Mouse (Mus musculus) embryonic stem cell, embryonic (primary cell): ENCODE results near the gene Adssl1.

ENCODE experiments used
- CTCF ChIA-PET, 4 experiments: fragments of 300-600 bp in 2 of 4; fragments of 350-600 bp in 2 of 4; sonication (Branson Sonifier 250); formaldehyde crosslinking; loops; one replicate each; lab custom pipeline; 2022; ENCODE audit warnings: inconsistent platforms in 2 of 4; lab: Charles Lee
- POLR2A ChIA-PET, 4 experiments: fragments of 300-600 bp in 2 of 4; fragments of 350-600 bp in 2 of 4; sonication (Branson Sonifier 250); formaldehyde crosslinking; loops; one replicate each; lab custom pipeline; 2022; ENCODE audit warnings: antibody characterized with exemption in 4 of 4, inconsistent platforms in 1 of 4; lab: Charles Lee

Gene Adssl1

DNA sequence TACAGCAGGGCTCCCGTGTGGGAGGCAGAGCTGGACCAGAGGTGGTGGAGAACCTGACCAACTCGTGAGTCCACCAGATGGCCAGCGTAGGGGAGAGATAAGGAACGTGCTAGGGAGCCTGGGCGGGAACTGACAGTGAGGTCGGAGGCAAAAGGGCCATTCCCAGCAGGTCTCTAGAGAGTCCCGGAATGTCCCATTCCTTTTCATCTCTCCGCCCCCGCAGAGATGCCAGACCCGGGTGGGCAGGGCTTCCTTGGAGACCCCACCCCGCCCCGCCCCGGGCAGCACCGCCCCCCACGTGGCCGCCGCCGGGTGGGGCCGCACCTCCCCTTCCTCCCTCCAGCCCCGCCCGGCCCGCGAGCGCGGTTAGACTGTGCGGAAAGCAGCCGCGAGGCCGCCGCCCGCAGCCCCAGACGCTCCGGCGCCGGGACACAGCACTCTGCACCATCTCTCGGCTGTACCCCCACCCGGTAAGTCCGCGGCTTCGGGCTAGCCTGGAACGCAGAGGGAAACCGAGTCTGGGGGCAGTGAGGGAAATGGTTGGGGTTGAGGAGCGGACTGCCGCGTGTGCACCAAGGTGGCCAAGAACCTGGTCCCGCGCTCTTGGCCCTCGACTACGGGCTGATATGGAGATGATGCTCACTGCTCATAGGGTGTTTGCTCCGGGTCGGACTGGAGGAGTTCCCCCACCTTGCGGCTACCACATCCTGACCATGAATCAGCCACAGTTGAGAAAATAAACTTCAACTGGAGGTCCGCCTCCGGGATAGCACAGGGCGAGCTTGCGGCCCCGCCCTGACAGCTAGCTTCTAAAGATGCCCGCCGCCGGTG lies 31.2 kb upstream of the Adssl1 start, which contains the start of gene Inf2:
Gene Inf2 (plus strand): TSS at position 359 of the 831 bp plus-strand sequence.
- POLR2A ChIA-PET = interaction anchor here in 3 of 4 experiments (0.7 to 6.6 kb wide), 25 partner anchors 10 to 472 kb away, joined by 3 to 45 read pairs (median 5); partner anchors contain the start of genes Adssl1 (in 1 of the 3), Cep170b (in 1 of the 3) and Kif26a (in 1 of the 3)
- CTCF ChIA-PET = interaction anchor here (0.6 to 3.8 kb wide), 15 partner anchors 11 to 901 kb away, joined by 3 to 19 read pairs (median 4); no protein-coding TSS in a partner anchor

GRCm38 (mm10) chr12:112589491-112590191 lies 30.2 kb upstream of the Adssl1 start:
- ChIA-PET POLR2A (interaction anchor here in 3 of 4 experiments (0.8 to 6.6 kb wide), 18 partner anchors 9 to 473 kb away, joined by 3 to 45 read pairs (median 6); partner anchors contain the start of genes Cep170b (in 1 of the 3) and Siva1 (in 1 of the 3)), CTCF (interaction anchor here (0.6 to 3.9 kb wide), 12 partner anchors 10 to 38 kb away, joined by 3 to 19 read pairs (median 6); no protein-coding TSS in a partner anchor)

- CTCF ChIA-PET = interaction anchor here in 3 of 4 experiments (0.7 to 3.9 kb wide), 10 partner anchors 12 to 39 kb away, joined by 3 to 19 read pairs (median 4); no protein-coding TSS in a partner anchor
- POLR2A ChIA-PET = interaction anchor here in 2 of 4 experiments (1.0 to 6.6 kb wide), 8 partner anchors 8 to 54 kb away, joined by 3 to 45 read pairs (median 8); partner anchors contain the start of gene Siva1 (in 1 of the 2)
Observed at GRCm38 (mm10) chr12:112590566-112591239, 29.1 kb upstream of the Adssl1 start.

GRCm38 (mm10) chr12:112591240-112591639 lies 28.6 kb upstream of the Adssl1 start:
- ChIA-PET CTCF (interaction anchor here in 3 of 4 experiments (0.6 to 3.9 kb wide), 7 partner anchors 12 to 40 kb away, joined by 3 to 19 read pairs (median 4); no protein-coding TSS in a partner anchor), POLR2A (interaction anchor here in 2 of 4 experiments (1.0 to 6.6 kb wide), 7 partner anchors 8 to 39 kb away, joined by 3 to 45 read pairs (median 8); no protein-coding TSS in a partner anchor)

DNA sequence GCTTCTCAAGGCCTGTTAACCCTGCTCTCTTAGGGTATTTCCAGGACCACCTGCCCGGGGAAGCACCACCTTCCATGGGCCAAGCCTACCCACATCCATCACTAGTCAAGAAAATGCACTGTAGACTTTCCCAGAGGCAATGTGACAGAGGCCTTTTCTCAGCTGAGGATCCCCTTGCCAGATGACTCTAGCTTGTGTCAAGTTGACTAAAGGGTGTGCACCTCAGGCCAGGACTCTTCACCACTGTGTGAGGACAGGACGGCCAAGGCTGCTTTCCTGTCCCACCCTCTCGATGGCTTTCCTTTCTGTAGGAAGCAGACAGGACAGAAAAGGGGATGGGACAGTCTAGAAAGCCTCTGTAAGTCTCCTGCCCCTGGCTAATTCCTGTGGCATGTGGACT lies 28.1 kb upstream of the Adssl1 start:
- ChIA-PET CTCF (interaction anchor here in 3 of 4 experiments (0.6 to 3.9 kb wide), 4 partner anchors 14 to 40 kb away, joined by 3 to 15 read pairs (median 8); no protein-coding TSS in a partner anchor), POLR2A (interaction anchor here in 2 of 4 experiments (1.1 to 3.3 kb wide), 4 partner anchors 17 to 40 kb away, joined by 3 to 9 read pairs (median 6); no protein-coding TSS in a partner anchor)

DNA sequence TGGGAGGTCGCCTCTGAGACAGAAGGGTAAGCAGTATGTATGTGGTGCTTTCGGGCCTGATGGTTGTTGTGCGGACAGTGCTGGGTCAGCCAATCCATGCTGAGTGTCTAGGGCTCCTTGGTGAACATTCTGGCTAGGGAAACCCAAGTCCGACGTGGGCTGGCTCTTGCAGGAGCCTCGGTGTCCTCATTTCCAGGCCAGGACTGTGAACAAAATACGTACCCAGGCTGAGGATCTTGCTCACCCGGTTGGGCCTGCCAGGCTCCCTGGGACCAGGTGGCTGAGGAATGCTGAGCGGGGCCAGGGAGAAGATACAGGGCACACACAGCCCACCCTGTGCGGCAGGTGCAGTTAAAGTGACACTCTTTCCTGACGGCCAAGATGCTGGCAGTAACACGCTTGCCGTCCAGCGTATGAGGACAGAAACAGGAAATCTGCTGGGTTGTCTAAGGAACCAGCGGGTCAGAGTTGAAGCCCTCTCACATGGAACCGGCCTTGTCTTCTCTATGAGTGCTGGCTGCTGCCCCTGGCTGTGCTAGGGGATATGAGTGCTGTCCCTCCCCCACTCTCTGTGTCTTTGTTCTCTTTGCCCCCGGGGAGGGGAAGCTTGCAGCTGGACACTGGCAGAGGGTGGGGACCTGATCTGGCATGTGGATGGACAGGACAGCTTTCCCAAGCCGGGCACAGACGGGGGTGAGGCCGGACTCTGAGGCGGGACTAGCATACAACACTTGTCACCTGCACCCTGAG lies 26.7 kb upstream of the Adssl1 start:
- ChIA-PET POLR2A (interaction anchor here in 2 of 4 experiments (1.2 to 9.1 kb wide), 6 partner anchors 15 to 41 kb away, joined by 3 to 85 read pairs (median 9); no protein-coding TSS in a partner anchor), CTCF (interaction anchor here in 3 of 4 experiments (0.5 to 3.9 kb wide), 5 partner anchors 12 to 1348 kb away, joined by 3 to 18 read pairs (median 10); no protein-coding TSS in a partner anchor)

- ChIA-PET CTCF (interaction anchor here (0.5 to 3.4 kb wide), 10 partner anchors 11 to 81 kb away, joined by 3 to 18 read pairs (median 6); no protein-coding TSS in a partner anchor), POLR2A (interaction anchor here in 3 of 4 experiments (0.6 to 9.1 kb wide), 16 partner anchors 8 to 154 kb away, joined by 3 to 85 read pairs (median 6); partner anchors contain the start of gene Adssl1 (in 1 of the 3))
Observed at GRCm38 (mm10) chr12:112593951-112594915, 25.6 kb upstream of the Adssl1 start.

- CTCF ChIA-PET = interaction anchor here (0.5 to 3.4 kb wide), 13 partner anchors 11 to 363 kb away, joined by 3 to 18 read pairs (median 4); no protein-coding TSS in a partner anchor
- POLR2A ChIA-PET = interaction anchor here in 3 of 4 experiments (0.6 to 9.1 kb wide), 20 partner anchors 8 to 199 kb away, joined by 3 to 85 read pairs (median 5); partner anchors contain the start of genes Adssl1 (in 1 of the 3) and Siva1 (in 1 of the 3)
Observed at GRCm38 (mm10) chr12:112594989-112595388, 24.9 kb upstream of the Adssl1 start.

GRCm38 (mm10) chr12:112595626-112596025 lies 24.2 kb upstream of the Adssl1 start:
- CTCF ChIA-PET = interaction anchor here (0.5 to 3.4 kb wide), 13 partner anchors 10 to 363 kb away, joined by 3 to 18 read pairs (median 4); no protein-coding TSS in a partner anchor
- POLR2A ChIA-PET = interaction anchor here in 3 of 4 experiments (0.6 to 9.1 kb wide), 16 partner anchors 8 to 198 kb away, joined by 3 to 85 read pairs (median 8); partner anchors contain the start of gene Siva1 (in 1 of the 3)

- ChIA-PET POLR2A (interaction anchor here in 2 of 4 experiments (0.7 to 9.1 kb wide), 9 partner anchors 10 to 585 kb away, joined by 3 to 85 read pairs (median 12); partner anchors contain the start of gene Siva1 (in 1 of the 2)), CTCF (interaction anchor here (0.7 to 3.4 kb wide), 9 partner anchors 9 to 1302 kb away, joined by 3 to 18 read pairs (median 4); no protein-coding TSS in a partner anchor)
Observed at GRCm38 (mm10) chr12:112596454-112596853, 23.4 kb upstream of the Adssl1 start.

DNA sequence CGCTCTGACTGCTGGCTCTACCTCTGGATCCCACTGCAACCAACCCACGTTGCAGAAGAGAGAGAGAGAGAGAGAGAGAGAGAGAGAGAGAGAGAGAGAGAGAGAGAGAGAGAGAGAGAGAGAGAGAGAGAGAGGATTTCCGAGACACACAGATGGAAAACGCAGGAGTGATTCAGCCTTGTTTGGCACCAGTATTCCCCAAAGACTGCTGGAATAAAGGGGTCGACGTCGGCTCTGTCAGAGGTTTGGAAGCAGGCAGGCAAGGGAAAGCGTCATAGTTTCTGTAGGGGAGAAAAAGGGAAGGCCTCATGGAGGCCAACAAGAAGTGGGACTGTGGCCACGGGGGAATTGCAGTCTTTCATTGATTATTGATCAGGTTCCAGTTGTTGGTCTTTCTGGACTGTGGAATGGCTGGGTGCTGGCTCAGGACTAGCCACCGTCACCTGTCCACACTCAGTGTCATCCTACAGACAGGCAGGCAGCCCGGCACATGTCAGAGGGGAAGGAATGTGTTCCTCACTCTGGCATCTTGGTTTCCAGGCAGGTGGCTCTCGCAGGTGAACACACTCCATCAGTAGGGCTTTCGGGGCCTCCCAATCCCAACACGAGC lies 22.8 kb upstream of the Adssl1 start:
- CTCF ChIA-PET = interaction anchor here in 3 of 4 experiments (0.7 to 3.5 kb wide), 10 partner anchors 8 to 1301 kb away, joined by 3 to 23 read pairs (median 4); no protein-coding TSS in a partner anchor
- POLR2A ChIA-PET = interaction anchor here in 3 of 4 experiments (0.7 to 9.1 kb wide), 11 partner anchors 9 to 586 kb away, joined by 3 to 85 read pairs (median 11); partner anchors contain the start of genes Inf2 (in 1 of the 3) and Siva1 (in 1 of the 3)

DNA sequence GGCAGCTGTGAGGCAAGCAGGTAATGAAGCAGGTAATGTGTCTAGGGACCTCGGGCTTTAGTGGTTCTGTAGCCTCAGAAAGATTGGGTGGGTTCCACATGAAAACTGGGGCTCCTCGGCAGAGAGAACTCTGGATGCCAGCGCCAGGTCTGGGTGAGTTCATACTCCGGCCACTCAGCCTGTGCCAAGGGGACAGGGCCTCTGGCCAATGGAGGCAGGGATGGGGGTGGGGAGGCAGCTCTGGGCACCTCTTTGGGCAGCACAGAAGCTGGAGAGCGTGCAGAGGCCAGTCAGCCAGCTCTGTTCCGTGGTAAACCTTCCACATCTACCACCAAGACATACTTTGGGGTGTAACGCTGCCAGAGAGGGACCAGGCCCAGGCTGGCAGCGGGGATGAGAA lies 22.2 kb upstream of the Adssl1 start:
- ChIA-PET POLR2A (interaction anchor here in 3 of 4 experiments (1.1 to 9.1 kb wide), 16 partner anchors 8 to 52 kb away, joined by 3 to 85 read pairs (median 8); partner anchors contain the start of genes Inf2 (in 2 of the 3) and Siva1 (in 1 of the 3)), CTCF (interaction anchor here in 3 of 4 experiments (1.0 to 3.5 kb wide), 8 partner anchors 20 to 46 kb away, joined by 3 to 23 read pairs (median 5); no protein-coding TSS in a partner anchor)

DNA sequence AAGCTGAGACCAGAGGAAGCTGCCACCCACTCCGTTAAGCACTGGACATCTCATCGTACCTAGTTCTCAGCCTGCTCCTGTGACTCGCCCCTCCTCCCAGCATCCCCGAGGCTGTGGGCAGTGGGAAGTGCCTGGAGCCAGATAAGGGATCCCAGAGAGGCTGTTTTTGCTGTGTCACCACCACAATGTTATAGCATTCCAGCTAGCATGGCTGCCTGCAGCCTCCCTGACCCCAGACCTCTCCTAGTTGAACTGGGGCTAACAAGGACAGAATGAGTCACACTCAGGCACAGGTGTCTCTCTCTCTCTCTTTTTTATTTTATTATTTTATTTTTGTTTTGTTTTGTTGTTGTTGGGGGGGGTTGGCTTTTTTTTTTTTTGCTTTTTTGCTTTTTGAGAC lies 20.6 kb upstream of the Adssl1 start:
- POLR2A ChIA-PET = interaction anchor here in 2 of 4 experiments (0.7 to 9.1 kb wide), 21 partner anchors 9 to 415 kb away, joined by 3 to 85 read pairs (median 4); partner anchors contain the start of genes Inf2 (in 2 of the 2) and Siva1 (in 1 of the 2)
- CTCF ChIA-PET = interaction anchor here (0.7 to 3.5 kb wide), 18 partner anchors 9 to 196 kb away, joined by 3 to 23 read pairs (median 4); partner anchors contain the start of genes Akt1 (in 1 of the 4) and Inf2 (in 1 of the 4)
